Mouse (Mus musculus): Measurements from ENCODE around the gene Pla2g3. TPM values are rescaled to one million over a fixed set of nuclear protein-coding genes. Genes with fewer than 3 reads are reported as not detected.

The Pla2g3 gene
- total RNA-seq, 2 experiments from 2014 or later: 0.09 TPM; not detected in 1

DNA sequence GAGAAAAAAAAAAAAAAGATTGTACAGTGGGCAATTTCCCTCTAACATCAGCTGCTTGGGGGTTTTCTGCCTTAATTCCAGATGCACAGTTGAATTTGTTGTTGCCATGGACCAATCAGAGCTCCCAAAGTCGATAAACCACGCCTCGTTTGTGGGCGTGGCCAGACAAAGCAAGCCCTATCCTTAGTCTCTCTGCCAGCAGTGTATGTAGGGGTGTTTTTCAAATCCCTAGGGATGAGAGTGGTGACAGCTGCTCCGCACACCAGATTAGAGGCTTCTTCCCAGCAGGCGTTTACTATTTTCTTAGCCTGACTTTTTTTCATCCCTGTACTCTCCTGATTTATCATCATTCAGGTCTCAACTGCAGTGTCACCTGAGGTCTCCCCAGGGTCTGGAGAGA, 59.9 kb downstream of the Pla2g3 start:
- DNase-seq: no peak
- intact Hi-C loops (cut with DNase I; ENCODE audit: low total_unique reads): no loop called here

DNA sequence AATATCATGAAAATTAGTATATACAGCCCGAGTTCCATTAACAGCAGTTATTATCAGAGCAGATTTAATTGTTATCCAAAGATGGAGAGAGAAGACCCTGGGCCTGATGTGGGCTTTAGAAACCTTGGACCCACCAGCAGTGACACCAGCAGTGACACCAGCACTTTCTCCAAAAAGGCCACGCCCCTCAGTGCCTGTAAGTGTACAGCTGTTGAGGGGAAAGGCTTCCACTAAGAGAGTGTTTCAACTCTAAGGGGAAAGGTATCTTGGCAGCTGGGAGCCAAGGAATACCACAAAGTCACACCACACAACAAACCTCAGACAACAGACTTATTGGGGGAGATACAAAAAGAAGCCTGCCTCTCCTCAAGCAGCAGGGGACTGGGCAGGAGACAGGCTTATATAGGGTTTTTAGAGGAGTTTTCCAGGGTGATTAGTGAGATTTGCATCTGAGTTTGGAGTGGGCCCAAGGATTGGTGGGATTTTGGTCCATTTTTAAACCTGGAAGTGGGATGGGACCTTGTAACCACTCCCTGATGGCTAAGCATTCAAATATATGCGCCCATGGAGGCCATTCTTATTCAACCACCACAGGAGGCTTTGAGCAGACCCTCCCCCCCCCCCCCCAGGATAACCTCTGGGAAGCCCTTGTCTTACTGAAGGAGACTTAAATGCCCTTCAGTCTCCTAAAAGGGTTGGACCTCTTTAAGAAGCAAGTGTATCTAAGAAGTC, 60.6 kb downstream of the Pla2g3 start:
- intact Hi-C loops (cut with DNase I; ENCODE audit: low total_unique reads): no loop called here
- DNase-seq: no peak

Other genes starting within 250 kb of the Pla2g3 start
- gene Drg1, start 221.9 kb upstream of the Pla2g3 start, total RNA-seq (2021): 10 to 100 TPM; 38.9 to 40.4 TPM
- 10 to 100 TPM; 11.8 to 12.8 TPM for gene Patz1, start 199.4 kb upstream of the Pla2g3 start, total RNA-seq (2021)
- 10 to 100 TPM; 10.4 to 13.0 TPM for gene Pik3ip1, start 157.9 kb upstream of the Pla2g3 start, total RNA-seq (2021)
- gene Limk2, start 79.1 kb upstream of the Pla2g3 start, total RNA-seq (2021): 10 to 100 TPM; 13.2 to 13.6 TPM
- gene Rnf185, start 35.9 kb upstream of the Pla2g3 start, total RNA-seq (2021): 10 to 100 TPM; 16.5 to 17.2 TPM
- gene Inpp5j, start 16.5 kb downstream of the Pla2g3 start, total RNA-seq (2021): 1 to 10 TPM; 1.9 to 2.9 TPM
- gene Selenom, start 26.4 kb downstream of the Pla2g3 start, total RNA-seq (2021): 10 to 100 TPM; 27.5 to 38.5 TPM
- 100 to 1,000 TPM in 1 of 2 experiments, 10 to 100 TPM in 1; 96.8 to 123 TPM for gene Smtn, start 52.3 kb downstream of the Pla2g3 start, total RNA-seq (2021)
- 10 to 100 TPM; 17.4 to 17.5 TPM for gene Morc2a, start 160.9 kb downstream of the Pla2g3 start, total RNA-seq (2021)